Mouse (Mus musculus) embryonic fibroblast, embryonic 13.5 days (primary cell): ENCODE data around the gene Fkbpl.

Experiments used
- CTCF ChIP-seq: IDR thresholded peaks from 2 replicates; pipeline ENCODE4 v1.5.1; 2011; ENCODE audit warnings: mild to moderate bottlenecking, control low read depth, low read length, moderate library complexity, borderline replicate concordance; ENCODE audit not compliant: insufficient read depth
- POLR2A ChIP-seq: IDR thresholded peaks from 2 replicates; pipeline ENCODE4 v1.6.1; 2011; ENCODE audit warnings: low read depth, mild to moderate bottlenecking, control low read depth, low read length, moderate library complexity

GRCm38 (mm10) chr17:34656666-34657065, 12.1 kb downstream of the Fkbpl start:
- no peak for TF ChIP-seq CTCF
- no peak for TF ChIP-seq POLR2A
